Mouse (Mus musculus) cerebellum, adult 2 months (tissue): ENCODE results near the gene Pkp1. TPM values are rescaled to one million over a fixed set of nuclear protein-coding genes. Genes with fewer than 3 reads are reported as not detected.

ENCODE experiments used
- DNase-seq, 2 experiments: peaks; one replicate each; pipeline ENCODE4 v3.0.0; 2021
- H3K27ac ChIP-seq: fragments of 200-500 bp; 2 replicates; pipeline ENCODE4 v1.5.1; 2012; ENCODE audit warnings: low read length, control low read depth, inconsistent platforms; ENCODE audit not compliant: insufficient read depth
- H3K27me3 ChIP-seq: fragments of 200-500 bp; 2 replicates; pipeline ENCODE4 v1.6.1; 2012; ENCODE audit warnings: inconsistent platforms, mild to moderate bottlenecking, low read length, moderate library complexity; ENCODE audit not compliant: control insufficient read depth, insufficient read depth
- H3K4me1 ChIP-seq: fragments of 200-500 bp; 2 replicates; pipeline ENCODE4 v1.6.1; 2011; ENCODE audit warnings: low read length; ENCODE audit not compliant: control insufficient read depth, insufficient read depth
- H3K4me3 ChIP-seq: fragments of 200-500 bp; replicated peaks from 2 replicates; pipeline ENCODE3; 2011; ENCODE audit warnings: mild to moderate bottlenecking, low read depth, low read length, control low read depth; ENCODE audit not compliant: insufficient read depth
- CTCF ChIP-seq: fragments of 200-500 bp; IDR thresholded peaks from 2 replicates; pipeline ENCODE4 v1.5.1; 2011; ENCODE audit warnings: low read depth, mild to moderate bottlenecking, control low read depth, low read length, moderate library complexity, borderline replicate concordance; ENCODE audit not compliant: insufficient read depth
- POLR2A ChIP-seq: fragments of 200-500 bp; IDR thresholded peaks from 2 replicates; pipeline ENCODE4 v1.6.1; 2011; ENCODE audit warnings: low read length, control low read depth, borderline replicate concordance; ENCODE audit not compliant: insufficient read depth
- WGBS: fragments of 180-500 bp; shearing (Covaris S2); methylation state at CpG from one replicate; pipeline ENCODE4 v1.1.7; 2018; 5-methylcytosine and 5-hydroxymethylcytosine counted together
- polyA plus RNA-seq: library from polyadenylated mRNA; depleted of rRNA; stranded (reverse); fragments of >200 nt; gene quantifications from 2 replicates; pipeline ENCODE4 v1.2.3, GENCODE M21; 2012

The Pkp1 gene
- polyA plus RNA-seq, 1 experiment, result 0.07 TPM

DNA sequence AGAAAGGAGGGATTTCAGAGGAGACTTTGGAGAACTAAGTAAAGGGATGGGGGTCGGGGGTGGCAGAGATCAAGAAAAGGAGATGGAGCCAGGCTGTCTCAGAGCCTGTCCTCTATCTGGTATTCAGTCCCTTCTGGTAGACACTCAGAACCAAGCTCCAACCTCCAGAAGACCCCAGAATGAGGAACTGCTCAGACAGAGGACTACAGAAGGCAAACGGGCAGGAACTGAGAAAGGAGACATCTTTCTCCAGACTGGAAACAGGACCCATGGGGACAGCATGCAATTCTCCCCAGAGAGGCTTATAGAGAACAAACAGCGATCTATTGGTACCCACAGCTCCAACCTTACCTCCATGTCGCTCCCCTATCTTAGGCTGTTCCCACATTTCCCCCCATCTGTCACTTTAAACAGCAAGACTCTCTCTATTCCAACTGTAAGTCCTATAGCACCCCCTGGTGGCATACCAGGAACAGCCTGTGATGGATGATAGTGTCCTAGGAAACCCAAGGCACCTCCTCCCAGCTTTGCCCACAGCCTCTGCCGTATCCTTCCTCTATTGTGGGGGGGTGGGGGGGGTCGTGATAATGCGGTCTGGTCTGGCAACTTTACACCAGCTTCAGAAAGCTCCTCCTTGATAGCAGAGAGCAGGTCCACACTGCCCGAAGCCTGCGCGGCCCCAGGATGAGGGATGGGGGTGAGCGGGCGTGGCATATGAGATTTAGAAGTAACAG lies 25.7 kb upstream of the Pkp1 start:
- no peaks in the 10 kb centered on the region for H3K4me1 ChIP-seq
- H3K4me3 ChIP-seq, result no peak overlapping the region
- no peaks in the 10 kb centered on the region for H3K27me3 ChIP-seq
- H3K27ac ChIP-seq, result no peak overlapping the region
- 48% methylated on average over 12 of the region's 12 CpGs for WGBS
- peak; percentile 74 for TF ChIP-seq CTCF
- TF ChIP-seq POLR2A, result no peak
- DNase-seq, result peak; percentile 75 to 78

DNA sequence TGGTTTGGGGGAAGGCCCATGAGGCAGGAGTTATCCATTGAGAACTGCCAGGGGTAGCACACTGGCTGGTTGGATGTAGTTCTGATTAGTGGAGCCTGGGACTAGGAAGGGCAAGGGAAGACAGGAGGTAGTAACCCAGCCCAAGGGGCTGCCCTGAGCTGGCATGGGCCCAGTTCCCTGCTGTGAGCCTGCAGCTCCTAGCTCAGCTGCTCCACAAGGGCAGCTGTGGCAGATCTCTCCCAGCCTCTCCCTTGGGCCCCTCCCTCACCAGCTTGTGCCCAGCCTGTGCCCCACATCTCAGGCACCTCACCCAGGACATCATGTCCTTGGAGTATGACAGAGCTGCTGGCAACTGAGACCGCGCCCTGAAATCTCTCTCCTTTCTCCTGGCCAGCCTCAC lies 24.7 kb upstream of the Pkp1 start:
- TF ChIP-seq CTCF, result no peak
- TF ChIP-seq POLR2A, result no peak
- H3K27me3 ChIP-seq, result no peaks in the 10 kb centered on the region

GRCm38 (mm10) chr1:135942116-135942515 lies 23.1 kb upstream of the Pkp1 start:
- H3K27me3 ChIP-seq, result no peaks in the 10 kb centered on the region

More for the DNA sequence above, 24.7 kb upstream of the Pkp1 start:
- no peak overlapping the region for H3K4me3 ChIP-seq
- H3K27ac ChIP-seq, result no peak overlapping the region
- H3K4me1 ChIP-seq, result no peaks in the 10 kb centered on the region
- DNase-seq, result no peak
- WGBS, result 78% methylated on average over 2 of the region's 2 CpGs

GRCm38 (mm10) chr1:135941259-135942006 lies 22.4 kb upstream of the Pkp1 start:
- TF ChIP-seq CTCF, result no peak
- no peak for TF ChIP-seq POLR2A
- no peak for DNase-seq
- Histone ChIP-seq H3K27me3 (no peaks in the 10 kb centered on the region; the same call in 1 of the 2 replicates), H3K4me3 (no peak overlapping the region), H3K27ac (no peak overlapping the region), H3K4me1 (no peaks in the 10 kb centered on the region)
- WGBS, result 81% methylated on average over 6 of the region's 6 CpGs

More at GRCm38 (mm10) chr1:135942116-135942515, 23.1 kb upstream of the Pkp1 start:
- 54% methylated on average over 7 of the region's 7 CpGs for WGBS
- Histone ChIP-seq H3K27ac (no peak overlapping the region), H3K4me1 (no peaks in the 10 kb centered on the region), H3K4me3 (no peak overlapping the region)
- DNase-seq, result no peak
- TF ChIP-seq CTCF (no peak), POLR2A (no peak)

- no peak for DNase-seq
- 97% methylated on average over 1 of the region's 1 CpGs for WGBS
- H3K4me3 ChIP-seq, result no peak overlapping the region
- H3K27ac ChIP-seq, result no peak overlapping the region
- H3K4me1 ChIP-seq, result no peaks in the 10 kb centered on the region
- H3K27me3 ChIP-seq, result no peaks in the 10 kb centered on the region; the same call in 1 of the 2 replicates
- TF ChIP-seq CTCF, result no peak
- no peak for TF ChIP-seq POLR2A
Measured at GRCm38 (mm10) chr1:135936091-135936490, 17.1 kb upstream of the Pkp1 start.

DNA sequence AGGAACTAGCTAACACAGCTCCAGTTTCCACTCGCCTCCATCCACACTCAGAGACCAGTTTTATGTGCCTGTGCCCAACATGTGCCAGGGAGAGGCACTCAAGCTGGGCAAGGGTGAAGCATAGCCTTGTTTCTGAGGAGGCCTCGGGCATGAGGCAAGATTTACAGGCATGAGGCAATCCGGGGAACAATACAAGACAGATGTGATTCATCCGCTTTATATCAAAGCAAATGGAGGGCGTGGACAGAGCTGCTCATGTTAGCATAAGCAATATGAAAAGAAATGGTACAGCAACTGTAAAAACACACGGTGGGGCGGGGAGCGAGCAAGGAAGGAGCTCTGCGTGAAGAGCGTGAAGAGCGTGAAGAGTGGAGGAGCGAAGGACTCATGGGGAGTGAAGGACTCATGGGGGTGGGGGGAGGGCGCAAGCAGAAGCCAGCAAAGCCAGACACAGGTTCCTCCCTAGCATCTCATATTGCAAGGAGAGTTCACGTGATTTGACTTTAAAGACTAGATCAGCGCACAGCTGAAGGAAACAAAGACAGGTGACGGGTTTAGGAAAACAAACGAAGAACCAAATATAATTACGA lies 14.8 kb upstream of the Pkp1 start:
- Histone ChIP-seq H3K27ac (no peak overlapping the region), H3K27me3 (no peaks in the 10 kb centered on the region; the same call in 1 of the 2 replicates), H3K4me1 (no peaks in the 10 kb centered on the region), H3K4me3 (no peak overlapping the region)
- WGBS, result 86% methylated on average over 18 of the region's 18 CpGs
- TF ChIP-seq POLR2A (no peak), CTCF (no peak)
- no peak for DNase-seq

- DNase-seq, result no peak
- Histone ChIP-seq H3K4me1 (peaks cover 14% of the 10 kb centered on the region), H3K4me3 (no peak overlapping the region), H3K27ac (no peak overlapping the region), H3K27me3 (no peaks in the 10 kb centered on the region)
- TF ChIP-seq CTCF (no peak), POLR2A (no peak)
- WGBS, result 58% methylated on average over 3 of the region's 3 CpGs
Measured at GRCm38 (mm10) chr1:135929876-135930275, 10.9 kb upstream of the Pkp1 start.
